Mouse (Mus musculus): Measurements from ENCODE around the gene Srrm1. TPM values are rescaled to one million over a fixed set of nuclear protein-coding genes. Genes with fewer than 3 reads are reported as not detected.
"Not testable (repeated sequence)": the region's sequence is repeated elsewhere in the genome, so short reads cannot be mapped to it uniquely, and the experiment has no call there.

The Srrm1 gene
- polyA plus RNA-seq, 1 experiment = 19.5 TPM

DNA sequence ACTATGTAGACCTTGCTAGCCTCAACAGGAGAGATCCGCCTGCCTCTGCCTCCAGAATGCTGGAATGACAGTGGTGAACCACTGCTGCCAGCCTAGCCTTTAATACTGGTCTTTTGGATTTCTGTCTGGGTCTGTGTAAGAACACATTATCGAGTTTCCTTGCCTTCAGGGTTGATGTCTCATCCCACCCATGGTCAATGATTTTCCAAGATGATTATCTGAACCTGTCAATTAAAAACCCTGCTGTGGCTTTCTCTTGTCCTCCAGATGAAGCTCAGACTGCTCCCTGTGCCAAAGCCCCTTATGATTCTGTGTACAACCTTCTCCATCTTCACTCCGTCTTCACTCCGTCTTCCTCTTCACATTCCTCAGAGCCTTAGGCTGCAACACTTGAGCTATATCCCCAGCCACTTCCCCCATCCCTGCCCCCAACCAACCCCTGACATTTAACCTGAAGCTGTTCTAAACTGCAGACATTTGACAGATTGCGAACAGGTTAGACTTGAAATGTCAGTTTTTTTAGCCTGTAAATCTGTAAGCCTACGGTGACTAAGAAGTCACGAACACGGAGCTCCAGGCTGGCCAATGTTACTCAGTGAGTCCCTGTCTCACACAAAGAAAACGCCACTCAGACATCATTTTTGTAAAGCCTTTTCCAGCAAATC, 2.9 kb upstream of the Srrm1 start:
- no peak for DNase-seq (ENCODE audit: low read depth, low spot score)
- WGBS = 36% methylated on average over 9 of the region's 9 CpGs

DNA sequence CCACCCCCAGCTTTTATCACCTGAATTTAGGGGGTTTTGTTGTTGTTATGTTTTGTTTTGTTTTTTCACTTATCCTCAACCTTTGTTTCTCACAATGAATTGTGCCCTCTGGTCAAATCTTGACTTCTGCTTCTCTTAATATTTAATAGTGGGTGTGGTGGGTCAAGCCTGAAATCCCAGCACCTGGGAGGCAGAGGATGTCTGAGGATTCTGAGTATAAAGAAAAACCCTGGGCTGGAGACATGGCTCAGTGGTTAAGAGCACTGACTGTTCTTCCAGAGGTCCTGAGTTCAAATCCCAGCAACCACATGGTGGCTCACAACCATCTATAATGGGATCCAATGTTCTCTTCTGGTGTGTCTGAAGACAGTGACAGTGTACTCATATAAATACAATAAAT, 1.6 kb upstream of the Srrm1 start:
- not testable (repeated sequence) for DNase-seq (ENCODE audit: low read depth, low spot score)

DNA sequence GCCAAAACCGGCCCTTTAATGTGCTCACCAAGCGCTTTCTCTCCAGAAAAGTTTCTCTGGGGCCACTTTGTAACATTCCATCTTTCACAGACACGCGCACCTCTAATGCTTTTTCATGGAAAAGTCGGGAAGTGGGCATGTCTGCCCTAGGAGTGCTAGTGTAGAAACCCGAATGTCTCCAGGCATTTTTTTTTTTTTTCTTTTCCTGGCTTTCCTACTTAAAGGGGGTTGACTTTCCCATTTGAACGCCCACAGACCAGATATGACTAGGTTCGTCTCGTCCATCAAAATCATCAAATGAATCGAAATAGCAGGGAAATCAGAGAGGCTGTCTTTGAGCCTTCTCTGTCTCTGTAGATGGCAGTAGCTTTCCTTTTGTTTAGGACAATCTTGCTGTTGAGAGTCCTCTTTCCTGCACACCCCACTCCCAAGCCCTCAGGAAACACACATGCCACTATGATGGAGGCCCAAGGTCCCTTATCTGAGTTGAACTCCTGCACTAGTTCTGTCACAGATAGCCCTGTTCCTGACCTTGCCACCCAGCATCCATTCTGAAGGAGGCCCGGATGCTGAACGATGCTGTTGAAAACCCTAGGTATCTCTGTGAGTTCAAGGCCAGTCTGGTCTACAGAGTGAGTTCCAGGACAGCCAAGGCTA, 801 bp upstream of the Srrm1 start:
- no peak for DNase-seq (ENCODE audit: low read depth, low spot score)
- 8% methylated on average over 12 of the region's 12 CpGs for WGBS

DNA sequence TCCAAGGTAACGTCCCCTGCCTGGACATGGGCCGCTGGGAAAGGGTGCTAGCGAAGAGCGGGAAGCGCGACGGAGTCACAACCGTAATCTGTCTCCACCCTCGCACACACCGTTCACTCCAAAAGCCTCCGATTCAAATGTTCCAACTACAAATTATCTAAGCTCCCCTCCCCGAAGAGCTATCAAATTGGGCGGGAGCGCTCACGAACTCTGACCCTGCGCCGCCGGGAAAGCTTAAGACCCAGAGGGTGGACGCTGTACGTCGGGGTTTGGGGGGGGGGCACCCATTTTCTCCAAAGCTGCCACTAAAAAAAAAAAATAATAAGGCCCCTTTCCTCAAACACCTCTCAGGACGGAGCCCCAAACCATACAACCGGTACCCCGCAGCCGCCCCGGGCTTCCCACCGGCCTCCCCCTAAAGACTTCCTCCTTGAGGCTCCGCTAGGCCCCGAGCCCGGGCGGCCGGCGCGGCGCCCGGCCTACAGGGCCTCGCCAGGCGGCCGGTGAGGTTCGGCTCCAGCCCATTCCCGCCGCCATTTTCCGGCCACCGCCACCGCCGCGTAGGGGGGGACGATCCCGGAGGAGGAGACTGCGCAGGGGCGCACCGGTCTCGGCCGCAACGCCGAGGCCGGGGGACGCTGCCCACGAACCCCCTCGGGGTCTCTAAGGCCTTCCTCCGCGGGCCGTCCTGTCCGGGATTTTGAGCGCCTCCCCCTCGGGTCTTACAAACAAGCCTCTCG, 625 bp downstream of the Srrm1 start:
- DNase-seq (ENCODE audit: low read depth, low spot score) = no peak

DNA sequence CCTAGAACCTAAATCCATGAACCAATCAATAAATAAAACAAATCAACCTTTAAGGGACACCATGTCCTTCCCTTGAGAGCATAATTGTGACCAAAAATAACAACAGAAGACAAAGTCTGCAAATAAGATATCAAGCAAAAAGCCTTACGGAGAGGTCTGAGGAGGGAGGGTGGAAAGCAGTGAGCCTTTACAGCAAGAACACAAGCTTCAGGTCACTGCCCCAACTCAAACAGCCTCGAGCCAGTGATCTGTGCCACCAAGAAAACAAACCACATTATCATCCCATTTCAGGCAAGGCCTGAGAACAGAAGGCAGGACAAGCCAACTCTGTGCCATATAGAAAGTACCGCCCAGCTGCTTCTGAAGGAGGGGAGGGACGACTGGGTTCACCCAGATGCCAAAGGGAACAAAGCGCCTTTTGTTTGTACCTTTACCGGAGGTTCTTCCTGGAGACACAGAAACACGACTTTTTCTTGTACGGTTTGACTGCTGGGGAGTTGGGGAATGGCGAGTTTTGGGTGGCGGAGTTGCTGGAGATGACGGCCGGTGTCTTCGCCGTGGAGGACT, 15.7 kb downstream of the Srrm1 start:
- 39% methylated on average over 14 of the region's 14 CpGs for WGBS
- DNase-seq (ENCODE audit: low read depth, low spot score) = no peak

More for the DNA sequence above, 625 bp downstream of the Srrm1 start:
- 1% methylated on average over 66 of the region's 67 CpGs for WGBS

DNA sequence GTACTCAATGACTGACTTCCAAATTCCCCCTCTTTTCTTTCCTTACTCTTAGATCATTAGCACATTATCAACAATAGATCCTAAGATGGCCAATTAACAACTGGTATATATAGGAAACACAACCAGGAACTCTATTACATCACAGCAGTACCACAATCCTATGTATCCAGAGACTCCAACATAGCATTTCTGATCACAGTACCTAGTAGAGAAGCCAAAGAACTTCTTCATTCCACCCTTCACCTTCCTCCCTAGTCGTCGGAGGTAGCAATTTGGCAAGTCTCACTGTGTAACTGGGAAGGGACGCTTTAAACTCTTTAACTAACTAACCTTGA, 17.1 kb downstream of the Srrm1 start:
- 36% methylated on average over 3 of the region's 3 CpGs for WGBS
- no peak for DNase-seq (ENCODE audit: low read depth, low spot score)

DNA sequence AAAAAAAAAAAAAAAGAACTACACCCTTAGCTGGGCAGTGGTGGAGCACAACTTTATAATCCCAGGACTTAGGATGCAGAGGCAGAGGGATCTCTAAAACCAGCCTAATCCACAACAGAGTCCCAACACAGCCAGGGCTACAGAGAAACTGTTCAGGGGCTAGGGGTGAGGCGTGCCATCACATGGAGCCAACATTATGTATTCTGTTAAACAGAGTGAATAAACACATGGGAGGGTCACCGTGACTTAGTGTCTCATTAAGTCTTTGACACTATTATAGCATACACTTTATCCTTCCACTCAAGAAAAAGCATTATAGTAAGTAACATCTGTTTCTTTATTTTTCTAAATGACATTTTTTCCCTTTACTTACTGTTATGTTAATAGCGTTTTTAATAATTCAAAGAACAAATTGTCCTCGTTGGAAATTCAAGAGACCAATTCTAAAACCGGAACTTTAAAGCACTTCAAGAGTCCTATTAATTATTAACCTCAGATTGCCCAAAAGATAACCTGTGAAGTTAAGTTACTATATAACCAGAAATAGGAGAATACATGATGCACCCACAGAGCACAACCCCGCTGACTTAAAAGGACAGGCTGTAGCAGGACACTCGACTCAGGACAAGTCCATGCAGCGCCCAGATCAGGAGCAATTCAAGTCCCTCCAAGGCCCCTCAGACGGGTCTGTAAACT, 17.6 kb downstream of the Srrm1 start:
- DNase-seq (ENCODE audit: low read depth, low spot score) = no peak

DNA sequence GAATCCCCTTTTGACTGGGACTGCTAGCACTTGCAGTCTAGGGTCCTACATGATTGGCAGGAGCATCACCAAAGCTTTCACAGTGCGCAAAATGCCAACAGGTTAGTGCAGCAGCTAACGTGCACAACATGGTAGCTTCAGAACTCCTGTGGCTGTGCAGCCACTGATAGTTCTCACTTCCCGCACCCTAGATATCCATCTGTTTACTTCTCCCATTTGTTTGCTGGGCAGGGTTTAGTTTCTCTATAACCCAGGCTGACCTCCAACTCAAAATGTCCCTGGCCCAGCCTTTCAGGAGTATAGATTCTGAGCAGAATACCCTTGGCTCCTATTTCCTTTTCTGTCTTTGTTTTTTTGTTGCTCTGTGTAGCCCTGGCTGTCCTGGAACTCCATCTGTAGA, 26.7 kb downstream of the Srrm1 start:
- 80% methylated on average over 3 of the region's 3 CpGs for WGBS
- no peak for DNase-seq (ENCODE audit: low read depth, low spot score)

More for the DNA sequence above, 17.6 kb downstream of the Srrm1 start:
- WGBS = 32% methylated on average over 9 of the region's 9 CpGs

DNA sequence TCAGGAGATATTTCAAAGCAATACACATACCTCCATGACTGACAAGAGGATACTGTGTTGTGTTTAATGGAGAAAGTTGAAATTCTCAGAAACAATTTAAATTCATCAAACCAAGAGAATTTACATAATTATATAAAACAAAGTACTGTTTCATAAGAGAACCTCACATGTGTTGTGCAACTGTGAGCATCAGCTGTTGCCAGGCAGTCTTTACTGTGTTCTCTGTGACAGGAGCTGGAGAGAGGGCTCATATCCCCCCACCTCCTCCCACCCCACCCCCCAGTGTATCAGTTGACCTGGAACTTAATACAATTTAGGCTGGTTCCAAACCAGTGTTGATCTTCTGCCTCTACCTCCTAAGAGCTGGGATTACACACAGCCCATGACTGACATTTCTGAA, 27.1 kb downstream of the Srrm1 start:
- no peak for DNase-seq (ENCODE audit: low read depth, low spot score)

DNA sequence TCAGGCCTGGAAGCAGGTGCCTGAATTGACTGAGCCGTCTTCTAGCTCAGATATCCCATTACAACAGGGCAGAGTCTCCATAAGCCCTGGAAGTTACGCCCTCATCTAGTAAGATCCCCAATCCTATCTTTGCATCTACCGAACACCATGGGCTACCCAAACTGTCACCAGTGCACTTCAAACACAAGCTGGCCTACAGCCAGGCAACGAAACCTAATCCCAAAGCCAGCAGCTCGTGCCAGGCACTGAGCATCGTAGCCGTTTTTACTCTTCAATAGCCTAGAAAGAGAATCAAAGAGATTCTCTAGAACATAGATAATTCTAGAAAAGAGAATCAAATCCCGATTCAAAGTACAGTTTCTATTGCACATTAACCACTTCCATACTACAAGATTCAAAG, 30.1 kb downstream of the Srrm1 start:
- DNase-seq (ENCODE audit: low read depth, low spot score) = no peak
- 82% methylated on average over 8 of the region's 8 CpGs for WGBS

DNA sequence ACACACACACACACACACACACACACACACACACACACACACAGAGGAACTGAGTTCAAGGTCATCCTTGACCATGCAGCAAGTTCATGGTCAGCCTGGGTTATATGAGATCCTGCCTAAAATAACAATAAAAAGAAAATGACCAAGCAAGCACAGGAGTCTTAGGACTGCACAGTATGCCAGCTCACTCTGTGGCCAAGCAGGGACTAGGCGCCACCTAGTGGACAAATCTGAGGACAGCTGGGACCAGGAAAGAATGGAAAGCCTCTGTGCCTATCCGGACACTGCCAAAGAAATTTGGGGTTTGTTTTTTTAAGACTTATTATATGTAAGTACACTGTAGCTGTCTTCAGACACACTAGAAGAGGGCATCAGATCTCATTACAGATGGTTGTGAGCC, 35.2 kb downstream of the Srrm1 start:
- WGBS = 4% methylated on average over 2 of the region's 2 CpGs

DNA sequence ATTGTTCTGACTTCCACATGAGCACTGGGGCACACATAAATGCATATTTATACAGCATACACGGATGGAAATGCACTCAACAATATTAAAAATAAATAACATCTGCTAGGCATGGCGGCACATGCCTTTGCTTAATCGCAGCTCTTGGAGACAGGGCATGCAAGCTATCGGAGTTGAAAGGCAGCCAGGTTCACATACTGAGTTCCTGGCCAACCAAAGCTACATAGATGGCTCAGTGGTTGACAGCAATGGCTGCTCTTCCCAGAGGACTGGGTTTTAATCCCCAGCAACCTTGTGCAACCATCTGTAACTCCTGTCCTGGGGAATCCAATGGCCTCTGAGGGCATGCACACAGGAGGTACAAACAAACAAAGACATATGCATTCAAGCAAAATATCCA, 35.6 kb downstream of the Srrm1 start:
- WGBS = 83% methylated on average over 4 of the region's 4 CpGs
- no peak for DNase-seq (ENCODE audit: low read depth, low spot score)

More for the DNA sequence above, 35.2 kb downstream of the Srrm1 start:
- DNase-seq (ENCODE audit: low read depth, low spot score) = peak; percentile 57

DNA sequence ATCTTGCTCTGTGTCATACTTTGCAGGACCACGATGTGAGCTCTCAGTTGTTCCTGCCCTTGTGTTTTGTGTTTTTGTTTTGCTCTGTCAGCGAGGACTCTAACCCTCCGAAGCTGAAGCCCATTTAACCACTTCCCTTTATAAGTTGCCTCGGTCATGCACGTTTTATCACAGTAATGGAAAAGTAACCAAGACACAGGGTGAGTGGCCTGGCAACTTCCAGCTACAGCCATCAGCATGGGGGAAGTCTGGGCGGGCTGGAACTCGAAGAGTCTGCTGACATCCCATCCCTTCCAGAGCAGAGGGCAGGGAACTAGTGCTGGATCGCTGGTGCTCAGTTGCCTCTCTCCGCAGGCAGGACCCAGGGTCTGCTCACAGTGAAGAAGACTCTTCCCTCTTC, 37.8 kb downstream of the Srrm1 start:
- no peak for DNase-seq (ENCODE audit: low read depth, low spot score)
- 92% methylated on average over 9 of the region's 9 CpGs for WGBS

DNA sequence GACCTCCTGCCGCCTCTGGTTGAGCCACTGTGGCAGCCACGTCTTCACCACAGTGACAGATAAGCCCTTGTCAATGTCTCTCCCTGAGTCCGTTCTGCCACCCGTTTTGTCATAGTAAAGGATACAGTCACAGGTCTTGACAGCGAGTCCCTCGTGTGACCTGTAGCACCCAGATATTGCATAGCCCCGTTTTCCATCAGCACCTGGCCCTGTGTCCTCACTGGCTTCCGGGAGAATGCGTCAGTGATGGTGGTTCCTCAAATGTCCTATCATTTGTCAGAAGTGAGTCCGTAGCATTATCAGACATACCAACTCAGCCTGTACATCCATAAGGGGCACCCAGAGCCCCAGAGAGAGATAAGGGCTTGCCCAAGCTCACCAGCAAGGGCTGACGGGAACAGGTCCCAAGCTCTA, 38.7 kb downstream of the Srrm1 start:
- 89% methylated on average over 11 of the region's 11 CpGs for WGBS
- DNase-seq (ENCODE audit: low read depth, low spot score) = no peak

DNA sequence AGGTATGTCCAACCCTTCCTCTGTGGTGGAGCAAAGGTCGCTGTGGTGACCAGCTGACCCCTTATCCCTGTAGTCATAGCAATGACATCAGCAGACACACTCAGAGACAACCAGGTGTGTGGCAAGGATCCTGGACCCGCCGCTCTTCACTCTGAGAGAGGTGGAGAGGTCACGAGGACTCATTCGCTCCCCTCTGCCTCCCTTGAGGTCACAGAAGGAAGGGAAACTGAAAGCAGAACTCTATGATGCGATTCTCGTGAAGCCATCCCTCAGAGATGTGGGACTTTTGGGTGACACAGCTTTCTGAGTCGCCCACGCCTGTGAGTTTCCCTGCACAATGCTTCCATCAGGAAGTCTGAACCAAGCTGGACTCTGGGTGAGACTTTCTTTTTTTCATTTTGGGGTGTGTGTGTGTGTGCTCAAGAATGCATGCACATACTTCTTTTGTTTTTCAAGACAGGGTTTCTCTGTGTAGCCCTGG, 39.3 kb downstream of the Srrm1 start:
- DNase-seq (ENCODE audit: low read depth, low spot score) = no peak
- WGBS = 38% methylated on average over 9 of the region's 9 CpGs

DNA sequence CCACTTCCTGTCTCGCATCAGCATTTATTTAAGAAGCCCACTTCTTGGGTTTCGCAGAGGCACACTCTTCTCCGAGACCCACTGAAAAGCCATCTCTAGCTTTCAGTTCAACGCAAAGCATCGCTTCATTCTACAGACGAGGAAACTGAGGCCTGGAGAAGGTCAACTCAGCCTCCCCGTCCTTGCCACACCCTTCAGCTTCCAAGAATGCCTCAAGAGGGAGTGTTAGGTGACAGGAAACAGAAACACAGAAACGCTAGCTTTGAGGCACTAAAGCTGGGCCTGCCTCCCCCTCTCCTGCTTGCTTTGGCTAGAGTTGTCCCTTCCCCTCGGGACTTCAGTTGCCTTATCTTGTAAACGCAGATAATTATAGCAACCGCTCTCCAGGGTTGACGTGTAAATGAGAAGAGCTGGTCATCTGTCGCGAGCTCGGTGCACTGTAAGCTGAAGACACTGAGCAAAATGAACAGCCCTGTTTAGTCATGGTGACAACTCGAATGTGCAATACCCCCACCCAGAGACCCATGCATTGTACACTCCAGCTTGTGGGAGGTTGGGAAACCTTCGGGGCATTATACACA, 39.9 kb downstream of the Srrm1 start:
- 29% methylated on average over 17 of the region's 17 CpGs for WGBS
- no peak for DNase-seq (ENCODE audit: low read depth, low spot score)

DNA sequence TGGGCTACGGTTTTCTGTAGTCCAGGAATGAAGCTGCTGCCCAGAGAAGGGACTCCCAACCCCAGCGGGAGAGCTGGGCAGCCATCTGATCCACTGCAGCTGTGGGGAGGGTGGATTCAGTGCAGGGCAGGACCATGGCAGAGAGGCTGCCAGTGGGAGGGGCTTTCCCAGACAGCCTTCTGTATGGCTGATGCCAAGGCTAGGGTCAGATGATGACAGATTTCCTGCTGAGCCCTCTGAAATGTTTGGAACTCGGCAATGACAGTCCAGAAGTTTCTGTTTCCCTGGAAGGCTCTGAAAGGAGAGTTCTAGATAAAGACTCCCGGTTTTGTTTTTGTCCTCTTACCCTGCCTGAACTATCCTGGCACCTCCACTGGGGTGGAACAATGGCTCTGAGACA, 40.4 kb downstream of the Srrm1 start:
- WGBS = 50% methylated on average over 4 of the region's 4 CpGs
- DNase-seq (ENCODE audit: low read depth, low spot score) = no peak

DNA sequence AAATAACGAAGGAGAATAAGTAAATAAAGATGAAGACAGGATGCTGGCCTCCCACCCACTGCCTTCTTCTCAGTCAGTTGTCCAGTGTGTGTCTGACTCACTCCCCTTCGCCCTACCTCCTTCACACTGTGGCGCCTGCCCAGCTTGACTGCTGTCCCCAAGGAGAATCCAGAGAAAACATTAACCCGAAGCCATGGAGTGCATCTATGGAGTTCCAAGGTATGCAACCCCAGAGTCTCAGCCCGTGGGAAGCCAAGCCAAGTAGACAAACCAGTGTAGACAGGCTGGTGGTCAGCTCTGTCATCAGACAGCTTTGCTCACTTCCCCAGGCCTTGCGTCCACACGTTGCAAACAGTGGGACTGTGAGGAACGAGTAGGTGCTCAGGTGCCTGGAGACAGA, 42.8 kb downstream of the Srrm1 start:
- 68% methylated on average over 8 of the region's 8 CpGs for WGBS
- DNase-seq (ENCODE audit: low read depth, low spot score) = no peak

DNA sequence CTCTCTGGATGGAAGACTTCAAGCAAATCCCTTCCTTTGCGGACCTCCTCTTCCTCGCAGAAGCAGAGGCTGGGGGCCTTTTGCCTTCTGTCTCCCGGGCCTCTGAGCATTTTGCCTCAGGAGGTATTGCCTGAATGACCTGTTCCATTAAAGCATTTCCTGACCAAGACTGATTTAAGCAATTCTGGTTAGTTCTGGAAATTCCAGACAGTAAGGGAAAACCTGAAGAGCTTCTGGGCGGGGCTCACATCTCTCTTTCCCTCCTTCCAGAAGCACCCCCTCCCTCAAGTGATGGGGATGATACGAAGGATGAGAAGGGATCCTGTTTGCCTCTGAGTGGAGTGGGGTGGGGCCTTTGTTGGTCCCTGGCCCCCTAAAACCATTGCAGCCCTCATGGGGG, 43.4 kb downstream of the Srrm1 start:
- DNase-seq (ENCODE audit: low read depth, low spot score) = no peak
- 76% methylated on average over 5 of the region's 5 CpGs for WGBS

All from large intestine, adult 2 months (tissue).